Mouse (Mus musculus) hindbrain, embryonic 14.5 days (tissue): ENCODE data around the gene Trappc4. TPM values are rescaled to one million over a fixed set of nuclear protein-coding genes. Genes with fewer than 3 reads are reported as not detected.
"Not testable (repeated sequence)": the region's sequence is repeated elsewhere in the genome, so short reads cannot be mapped to it uniquely, and the experiment has no call there.

Experiments
- ATAC-seq: fragments of 200-750 bp; cut with Nextera tagmentation; 2 replicates; pipeline ENCODE4 v1.8.0; 2017; ENCODE audit warnings: moderate number of reproducible peaks, mild to moderate bottlenecking, moderate TSS enrichment, moderate library complexity; ENCODE audit not compliant: low FRiP score
- DNase-seq: peaks from one replicate; pipeline ENCODE4 v3.0.0-alpha.2; 2015; ENCODE audit warnings: low spot score
- H3K27ac ChIP-seq: fragments of 300-500 bp; sonication (generic); 2 replicates; pipeline ENCODE4 v1.5.1; 2014; ENCODE audit warnings: mild to moderate bottlenecking, moderate library complexity
- H3K27me3 ChIP-seq: fragments of 300-500 bp; sonication (generic); 2 replicates; pipeline ENCODE4 v1.6.1; 2014; ENCODE audit warnings: mild to moderate bottlenecking, low read length, mixed read lengths; ENCODE audit not compliant: control insufficient read depth, insufficient read depth
- H3K36me3 ChIP-seq: fragments of 300-500 bp; sonication (generic); replicated peaks from 2 replicates; pipeline ENCODE4 v1.6.1; 2014; ENCODE audit not compliant: control insufficient read depth, insufficient read depth
- H3K4me1 ChIP-seq: fragments of 300-500 bp; sonication (generic); replicated peaks from 2 replicates; pipeline ENCODE4 v1.6.1; 2014; ENCODE audit warnings: antibody characterized with exemption, low read length, mixed read lengths; ENCODE audit not compliant: control insufficient read depth, insufficient read depth
- H3K4me2 ChIP-seq: fragments of 300-500 bp; sonication (generic); replicated peaks from 2 replicates; pipeline ENCODE4 v1.6.1; 2014; ENCODE audit warnings: mild to moderate bottlenecking, moderate library complexity
- H3K4me3 ChIP-seq: fragments of 300-500 bp; sonication (generic); replicated peaks from 2 replicates; pipeline ENCODE4 v1.5.1; 2014; ENCODE audit warnings: mild to moderate bottlenecking, low read length
- H3K9ac ChIP-seq: fragments of 300-500 bp; sonication (generic); 2 replicates; pipeline ENCODE4 v1.6.1; 2014
- H3K9me3 ChIP-seq: fragments of 300-500 bp; sonication (generic); 2 replicates; pipeline ENCODE4 v1.6.1; 2016; ENCODE audit warnings: low read length; ENCODE audit not compliant: control insufficient read depth
- WGBS: fragments of 180-500 bp; shearing (Covaris S2); extraction: QIAGEN DNeasy Blood & Tissue Kit; methylation state at CpG from one replicate; pipeline ENCODE4 v1.1.7; 2014; 5-methylcytosine and 5-hydroxymethylcytosine counted together
- polyA plus RNA-seq: library from polyadenylated mRNA; unstranded; fragments of >200 nt; fragmentation: Nextera tagmentation; extraction: Ambion mirVana; gene quantifications from 2 replicates; pipeline ENCODE4 v1.2.1, GENCODE M21; 2014

The Trappc4 gene
- polyA plus RNA-seq, 1 experiment from 2014 or later = 299 TPM

DNA sequence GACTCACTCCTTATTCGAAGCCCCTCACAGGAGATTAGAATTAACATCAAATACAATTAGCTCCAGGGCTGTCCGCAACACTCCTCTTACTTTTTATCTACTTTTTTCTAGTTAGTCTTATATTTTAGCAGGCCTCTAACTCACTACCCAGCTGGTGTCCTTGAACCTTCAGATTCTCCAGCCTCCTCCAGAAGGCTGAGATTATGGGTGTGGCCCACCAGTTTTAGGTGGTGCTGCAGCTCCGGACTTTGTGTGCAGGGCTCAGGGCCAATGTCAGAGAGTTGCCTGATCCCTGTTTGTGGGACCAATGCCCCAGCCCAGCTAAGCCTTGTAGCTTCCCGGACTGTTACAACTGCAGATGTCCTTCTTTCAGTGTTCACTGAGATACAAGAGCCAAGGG lies 16.2 kb upstream of the Trappc4 start:
- DNase-seq (no peak), ATAC-seq (no peak)
- no peaks in the 10 kb centered on the region for H3K9me3 ChIP-seq
- WGBS = 87% methylated on average over 4 of the region's 4 CpGs
- no peaks in the 10 kb centered on the region for H3K27me3 ChIP-seq
- H3K4me1 ChIP-seq = no peaks in the 10 kb centered on the region
- H3K27ac ChIP-seq = no peak overlapping the region
- H3K4me3 ChIP-seq = no peak overlapping the region
- no peak overlapping the region for H3K9ac ChIP-seq
- no peak overlapping the region for H3K4me2 ChIP-seq
- H3K36me3 ChIP-seq = no peaks in the 10 kb centered on the region

DNA sequence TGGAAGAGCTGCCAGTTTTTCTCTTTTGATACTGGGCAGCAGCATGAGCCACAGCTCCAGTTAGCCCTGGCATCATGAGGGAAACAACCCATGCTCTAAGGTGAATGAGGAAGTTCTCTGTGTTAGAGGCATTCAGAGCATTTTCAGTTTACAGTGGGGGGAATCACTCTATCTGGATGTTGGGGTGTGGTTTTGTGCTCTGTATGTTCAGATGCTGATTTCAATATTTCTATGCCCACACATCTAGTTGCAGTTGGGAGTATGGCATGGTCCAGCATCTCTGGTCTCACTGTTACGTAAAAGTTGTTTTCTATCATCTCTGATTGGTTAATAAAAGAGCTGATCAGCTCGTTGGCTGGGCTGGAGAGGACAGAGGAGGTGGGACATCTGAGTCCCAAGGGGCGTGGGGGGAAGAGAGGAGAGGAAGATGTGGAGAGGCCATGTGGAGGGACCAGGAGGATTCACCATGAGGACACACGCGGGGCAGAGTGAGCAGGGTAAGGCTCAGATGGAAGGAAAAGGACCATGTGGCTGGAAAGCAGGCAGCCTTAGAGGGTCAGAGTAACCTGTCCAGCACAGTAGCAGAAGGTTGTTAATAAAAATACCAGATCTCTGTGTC lies 13.0 kb upstream of the Trappc4 start:
- WGBS = 77% methylated on average over 5 of the region's 5 CpGs
- H3K36me3 ChIP-seq = peaks cover 7% of the 10 kb centered on the region
- no peak for ATAC-seq

GRCm38 (mm10) chr9:44419730-44420129 lies 12.3 kb upstream of the Trappc4 start:
- not testable (repeated sequence) for H3K9me3 ChIP-seq, H3K4me2 ChIP-seq, ATAC-seq, H3K36me3 ChIP-seq, H3K4me3 ChIP-seq, H3K9ac ChIP-seq, H3K27me3 ChIP-seq, H3K4me1 ChIP-seq, H3K27ac ChIP-seq, DNase-seq
- WGBS = 94% methylated on average over 9 of the region's 9 CpGs

More for the DNA sequence above, 13.0 kb upstream of the Trappc4 start:
- H3K27ac ChIP-seq = no peak overlapping the region
- no peaks in the 10 kb centered on the region for H3K9me3 ChIP-seq
- peaks cover 7% of the 10 kb centered on the region for H3K4me1 ChIP-seq
- H3K4me2 ChIP-seq = no peak overlapping the region
- H3K9ac ChIP-seq = no peak overlapping the region
- H3K27me3 ChIP-seq = no peaks in the 10 kb centered on the region
- no peak overlapping the region for H3K4me3 ChIP-seq
- DNase-seq = no peak

DNA sequence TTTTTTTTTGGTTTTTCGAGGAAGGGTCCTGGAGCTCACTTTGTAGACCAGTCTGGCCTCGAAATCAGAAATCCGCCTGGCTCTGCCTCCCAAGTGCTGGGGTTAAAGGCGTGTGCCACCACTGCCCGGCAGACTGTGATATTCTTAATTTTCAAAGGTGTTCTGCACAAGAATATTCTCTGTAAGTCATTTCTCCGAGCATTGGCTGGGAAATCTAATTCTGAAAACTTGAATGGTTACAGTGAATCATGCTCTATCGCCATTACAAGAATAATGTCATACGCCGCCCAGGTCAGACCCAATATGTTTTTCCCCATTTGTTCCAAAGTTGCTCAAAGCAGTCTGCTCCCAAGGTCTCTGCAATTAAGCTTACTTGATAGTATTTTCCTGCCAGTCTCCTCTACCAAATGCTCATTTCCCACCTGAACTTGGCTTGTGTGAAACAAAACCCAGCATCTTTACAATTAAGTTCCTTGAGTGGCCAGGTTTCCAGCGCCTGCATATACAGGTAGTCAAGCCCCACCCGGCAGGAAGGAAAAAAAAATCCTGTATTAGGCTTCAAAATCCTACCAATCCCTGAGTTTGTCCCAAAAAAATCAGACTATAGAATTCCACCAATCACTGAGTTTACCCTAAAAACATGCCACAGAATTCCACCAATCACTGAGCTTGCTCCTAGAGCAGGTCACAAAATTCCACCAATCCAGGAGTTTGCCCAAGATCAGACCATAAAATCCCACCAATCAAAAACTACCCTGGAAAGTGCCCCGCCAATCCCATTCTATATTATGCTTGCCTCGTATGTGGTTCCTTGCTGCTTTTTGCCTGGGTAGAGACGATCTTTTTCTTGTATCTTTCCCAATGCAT lies 11.4 kb upstream of the Trappc4 start, which contains the start of gene Ccdc84:
TSS of gene Ccdc84 (minus strand) at position 51 of the 867 bp plus-strand sequence.
- H3K27ac ChIP-seq = peak within 1 kb of the TSS; percentile 90
- peak within 1 kb of the TSS; percentile 94 for H3K4me2 ChIP-seq
- peaks cover 7% of the 10 kb centered on the region for H3K4me1 ChIP-seq
- no peaks in the 10 kb centered on the region for H3K9me3 ChIP-seq
- DNase-seq (no peak), ATAC-seq (no peak)
- 80% methylated on average over 14 of the region's 14 CpGs for WGBS
- H3K9ac ChIP-seq = peak within 1 kb of the TSS; percentile 95
- H3K36me3 ChIP-seq = peaks cover 16% of the 10 kb centered on the region
- peak within 1 kb of the TSS; percentile 86 for H3K4me3 ChIP-seq
- no peaks in the 10 kb centered on the region for H3K27me3 ChIP-seq

GRCm38 (mm10) chr9:44417892-44418363 lies 10.5 kb upstream of the Trappc4 start:
- Histone ChIP-seq H3K36me3 (peaks cover 24% of the 10 kb centered on the region), H3K4me2 (peak overlapping the region; percentile 94), H3K27ac (peak overlapping the region; percentile 90), H3K27me3 (no peaks in the 10 kb centered on the region), H3K4me3 (peak overlapping the region; percentile 86), H3K9me3 (no peaks in the 10 kb centered on the region), H3K4me1 (peaks cover 7% of the 10 kb centered on the region), H3K9ac (peak overlapping the region; percentile 95)
- DNase-seq (peak; percentile 96), ATAC-seq (peak; percentile 92)
- under 1% methylated on average over 38 of the region's 38 CpGs for WGBS

DNA sequence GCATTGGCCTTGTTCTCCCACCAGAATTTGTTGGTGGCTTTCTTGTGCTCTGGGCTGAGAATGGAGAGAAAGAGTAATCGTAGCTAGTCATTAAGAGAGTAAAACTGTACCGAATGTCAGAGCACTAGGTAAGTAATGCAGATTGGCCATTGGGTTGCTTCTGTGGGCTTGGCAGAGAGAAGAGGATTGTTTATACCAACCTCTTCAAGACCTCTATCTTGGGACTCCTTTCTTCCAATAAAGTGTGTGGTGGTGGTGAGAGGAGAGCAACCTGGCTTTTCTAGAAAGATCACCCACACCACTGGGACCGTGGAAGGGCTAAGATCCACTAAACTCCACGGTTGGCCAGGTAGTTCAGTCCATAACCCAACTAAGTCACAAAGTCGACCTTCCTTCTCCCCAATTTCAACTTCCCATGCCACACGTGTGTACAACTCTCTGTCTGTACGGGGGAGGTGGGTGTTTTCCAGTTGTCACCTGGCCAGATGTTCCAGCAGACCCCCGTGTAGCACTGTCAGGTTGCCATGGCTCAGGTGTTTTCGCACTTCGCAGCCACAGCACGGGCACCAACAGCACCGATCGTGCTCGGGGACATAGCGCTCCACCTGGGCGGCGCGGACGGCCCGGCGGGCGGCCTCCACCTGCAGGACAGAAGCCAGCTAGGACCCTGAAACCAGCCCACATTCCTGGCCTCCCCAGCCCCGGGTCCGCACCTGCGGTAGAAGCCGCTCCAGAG lies 9.9 kb upstream of the Trappc4 start:
- Histone ChIP-seq H3K27me3 (no peaks in the 10 kb centered on the region), H3K4me2 (peak overlapping the region; percentile 94), H3K4me3 (peak overlapping the region; percentile 86), H3K4me1 (peaks cover 7% of the 10 kb centered on the region), H3K9ac (peak overlapping the region; percentile 95), H3K36me3 (peaks cover 30% of the 10 kb centered on the region), H3K9me3 (no peaks in the 10 kb centered on the region), H3K27ac (peak overlapping the region; percentile 90)
- DNase-seq (no peak), ATAC-seq (peak; percentile 73)
- WGBS = 9% methylated on average over 26 of the region's 26 CpGs

GRCm38 (mm10) chr9:44412781-44413180 lies 5.4 kb upstream of the Trappc4 start:
- no peak overlapping the region for H3K4me3 ChIP-seq
- DNase-seq (no peak), ATAC-seq (no peak)
- no peaks in the 10 kb centered on the region for H3K27me3 ChIP-seq
- 90% methylated on average over 2 of the region's 2 CpGs for WGBS
- no peak overlapping the region for H3K9ac ChIP-seq
- no peaks in the 10 kb centered on the region for H3K9me3 ChIP-seq
- H3K4me1 ChIP-seq = peaks cover 15% of the 10 kb centered on the region
- H3K27ac ChIP-seq = no peak overlapping the region
- H3K36me3 ChIP-seq = peaks cover 67% of the 10 kb centered on the region
- H3K4me2 ChIP-seq = no peak overlapping the region

GRCm38 (mm10) chr9:44412306-44412705 lies 4.9 kb upstream of the Trappc4 start:
- DNase-seq = no peak
- H3K36me3 ChIP-seq = peaks cover 67% of the 10 kb centered on the region
- WGBS = 89% methylated on average over 4 of the region's 4 CpGs

GRCm38 (mm10) chr9:44411601-44412130 lies 4.3 kb upstream of the Trappc4 start:
- Histone ChIP-seq H3K4me1 (peaks cover 8% of the 10 kb centered on the region), H3K4me2 (no peak overlapping the region), H3K27ac (no peak overlapping the region), H3K9me3 (no peaks in the 10 kb centered on the region), H3K36me3 (peaks cover 67% of the 10 kb centered on the region), H3K4me3 (no peak overlapping the region), H3K9ac (no peak overlapping the region), H3K27me3 (no peaks in the 10 kb centered on the region)
- ATAC-seq (no peak), DNase-seq (no peak)
- WGBS = 80% methylated on average over 1 of the region's 1 CpGs

More at GRCm38 (mm10) chr9:44412306-44412705, 4.9 kb upstream of the Trappc4 start:
- Histone ChIP-seq H3K4me3 (no peak overlapping the region), H3K27me3 (no peaks in the 10 kb centered on the region), H3K4me1 (peaks cover 13% of the 10 kb centered on the region), H3K9me3 (no peaks in the 10 kb centered on the region), H3K27ac (no peak overlapping the region), H3K9ac (no peak overlapping the region), H3K4me2 (no peak overlapping the region)
- ATAC-seq = no peak
